Mouse (Mus musculus): ENCODE measurements around the gene Glyr1. TPM values are rescaled to one million over a fixed set of nuclear protein-coding genes. Genes with fewer than 3 reads are reported as not detected.

The Glyr1 gene
- polyA plus RNA-seq, 1 experiment, result 47.6 TPM

GRCm38 (mm10) chr16:4997553-4997952 lies 52.1 kb downstream of the Glyr1 start, which contains the start of gene Sept12:
Sept12 (minus strand) TSS chr16:4997852.
- no peak for TF ChIP-seq FOSL1 (IDR thresholded peaks at IDR 0.05; ENCODE audit: insufficient read depth, low read length, poor library complexity, severe bottlenecking)
- no peak for TF ChIP-seq CTCF (IDR thresholded peaks at IDR 0.05; ENCODE audit: control insufficient read depth, insufficient read depth, insufficient read length)
- no peak for TF ChIP-seq MAX (IDR thresholded peaks at IDR 0.05)
- no peak for TF ChIP-seq MYOG (IDR thresholded peaks at IDR 0.05; ENCODE audit: control insufficient read depth, extremely low read depth, insufficient read length)
- no peak for TF ChIP-seq CEBPB (IDR thresholded peaks at IDR 0.05; ENCODE audit: low read depth)
- TF ChIP-seq USF1 (IDR thresholded peaks at IDR 0.05; ENCODE audit: low read depth), result no peak
- no peak for TF ChIP-seq MYOD1 (IDR thresholded peaks at IDR 0.05; ENCODE audit: control insufficient read depth, insufficient read length, low read depth)
- Histone ChIP-seq H3ac (ENCODE audit: control insufficient read depth, insufficient read length, low read depth) (no peak within 1 kb of the TSS), H3K4me3 (ENCODE audit: insufficient read depth, poor library complexity, severe bottlenecking) (no peak within 1 kb of the TSS), H3K36me3 (ENCODE audit: control insufficient read depth, insufficient read depth) (no peaks in the 10 kb centered on the region), H3K79me3 (ENCODE audit: low read depth) (no peaks in the 10 kb centered on the region), H3K79me2 (ENCODE audit: control insufficient read depth, insufficient read depth) (no peaks in the 10 kb centered on the region), H3K27me3 (ENCODE audit: control insufficient read depth, insufficient read depth, insufficient read length) (peaks cover 7% of the 10 kb centered on the region)

- Histone ChIP-seq H3K36me3 (ENCODE audit: control insufficient read depth, insufficient read depth) (no peaks in the 10 kb centered on the region), H3K4me3 (ENCODE audit: insufficient read depth, poor library complexity, severe bottlenecking) (no peak overlapping the region), H3K27me3 (ENCODE audit: control insufficient read depth, insufficient read depth, insufficient read length) (peaks cover 13% of the 10 kb centered on the region), H3K79me2 (ENCODE audit: control insufficient read depth, insufficient read depth) (no peaks in the 10 kb centered on the region), H3K79me3 (ENCODE audit: low read depth) (no peaks in the 10 kb centered on the region), H3ac (ENCODE audit: control insufficient read depth, insufficient read length, low read depth) (no peak overlapping the region)
- TF ChIP-seq FOSL1 (IDR thresholded peaks at IDR 0.05; ENCODE audit: insufficient read depth, low read length, poor library complexity, severe bottlenecking) (no peak), CEBPB (IDR thresholded peaks at IDR 0.05; ENCODE audit: low read depth) (no peak)
Observed at GRCm38 (mm10) chr16:4993276-4993675, 56.4 kb downstream of the Glyr1 start.

DNA sequence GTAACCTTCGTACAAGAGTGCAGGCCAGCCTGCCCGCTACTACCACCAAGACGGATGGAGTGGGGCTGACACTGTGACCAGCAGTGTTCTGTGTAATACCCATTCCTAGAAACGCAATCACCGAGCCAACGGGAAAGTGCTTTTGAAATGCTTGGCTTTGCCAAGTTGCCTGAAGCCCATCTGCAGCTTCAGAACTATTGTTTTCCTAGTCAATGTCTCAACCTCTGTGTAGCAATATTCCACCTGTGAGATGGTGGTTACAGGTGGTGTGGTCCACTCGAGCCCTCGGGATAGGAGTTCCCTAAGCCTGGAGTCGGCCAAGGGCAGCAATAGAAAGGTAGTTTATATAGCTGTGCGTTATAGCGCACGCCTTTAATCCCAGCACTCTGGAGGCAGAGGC lies 64.9 kb downstream of the Glyr1 start:
- no peak overlapping the region for H3ac ChIP-seq (ENCODE audit: control insufficient read depth, insufficient read length, low read depth)
- H3K27me3 ChIP-seq (ENCODE audit: control insufficient read depth, insufficient read depth, insufficient read length), result peaks cover 15% of the 10 kb centered on the region
- no peaks in the 10 kb centered on the region for H3K79me2 ChIP-seq (ENCODE audit: control insufficient read depth, insufficient read depth)
- H3K36me3 ChIP-seq (ENCODE audit: control insufficient read depth, insufficient read depth), result no peaks in the 10 kb centered on the region
- no peaks in the 10 kb centered on the region for H3K79me3 ChIP-seq (ENCODE audit: low read depth)
- H3K4me3 ChIP-seq (ENCODE audit: insufficient read depth, poor library complexity, severe bottlenecking), result no peak overlapping the region
- TF ChIP-seq MAX (IDR thresholded peaks at IDR 0.05) (no peak), CTCF (IDR thresholded peaks at IDR 0.05; ENCODE audit: control insufficient read depth, insufficient read depth, insufficient read length) (no peak), MYOG (IDR thresholded peaks at IDR 0.05; ENCODE audit: control insufficient read depth, extremely low read depth, insufficient read length) (no peak), FOSL1 (IDR thresholded peaks at IDR 0.05; ENCODE audit: insufficient read depth, low read length, poor library complexity, severe bottlenecking) (no peak), CEBPB (IDR thresholded peaks at IDR 0.05; ENCODE audit: low read depth) (no peak), MYOD1 (IDR thresholded peaks at IDR 0.05; ENCODE audit: control insufficient read depth, insufficient read length, low read depth) (no peak), USF1 (IDR thresholded peaks at IDR 0.05; ENCODE audit: low read depth) (no peak)

DNA sequence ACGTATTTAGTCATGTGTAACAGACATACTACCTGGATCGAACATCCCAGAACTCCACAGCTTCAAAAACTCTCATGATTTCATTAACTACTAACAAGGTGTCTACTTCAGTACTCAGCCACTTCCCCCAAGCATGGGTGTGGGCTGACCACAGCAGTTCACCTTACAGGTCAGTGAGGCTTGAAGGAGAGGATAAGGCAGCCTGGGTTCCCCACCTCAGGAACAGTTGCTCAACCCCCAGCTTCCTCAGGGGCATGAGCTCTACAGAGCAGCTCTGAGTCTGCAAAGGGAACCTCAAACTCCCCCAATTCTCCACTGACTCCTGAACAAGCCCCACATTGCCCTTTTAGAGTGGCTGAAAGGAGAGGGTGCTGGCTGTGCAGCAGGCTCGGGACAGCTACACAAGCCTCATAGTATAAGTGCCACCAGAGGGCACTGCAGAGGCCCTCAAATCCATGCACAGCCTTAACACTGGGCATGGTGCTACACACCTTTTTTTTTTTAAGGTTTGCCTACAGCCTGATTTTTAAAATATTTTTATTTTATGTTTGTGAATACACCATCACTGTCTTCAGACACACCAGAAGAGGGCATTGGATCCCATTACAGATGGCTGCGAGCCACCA lies 69.8 kb downstream of the Glyr1 start:
- H3K27me3 ChIP-seq (ENCODE audit: control insufficient read depth, insufficient read depth, insufficient read length), result peaks cover 15% of the 10 kb centered on the region
- no peak overlapping the region for H3K4me3 ChIP-seq (ENCODE audit: insufficient read depth, poor library complexity, severe bottlenecking)
- H3K36me3 ChIP-seq (ENCODE audit: control insufficient read depth, insufficient read depth), result no peaks in the 10 kb centered on the region
- no peak overlapping the region for H3ac ChIP-seq (ENCODE audit: control insufficient read depth, insufficient read length, low read depth)
- no peak for TF ChIP-seq CEBPB (IDR thresholded peaks at IDR 0.05; ENCODE audit: low read depth)
- TF ChIP-seq MYOG (IDR thresholded peaks at IDR 0.05; ENCODE audit: control insufficient read depth, extremely low read depth, insufficient read length), result no peak
- TF ChIP-seq CTCF (IDR thresholded peaks at IDR 0.05; ENCODE audit: control insufficient read depth, insufficient read depth, insufficient read length), result no peak
- TF ChIP-seq USF1 (IDR thresholded peaks at IDR 0.05; ENCODE audit: low read depth), result no peak
- H3K79me3 ChIP-seq (ENCODE audit: low read depth), result no peaks in the 10 kb centered on the region
- no peaks in the 10 kb centered on the region for H3K79me2 ChIP-seq (ENCODE audit: control insufficient read depth, insufficient read depth)

GRCm38 (mm10) chr16:4978275-4979051 lies 71.2 kb downstream of the Glyr1 start:
- Histone ChIP-seq H3K79me2 (ENCODE audit: control insufficient read depth, insufficient read depth) (no peaks in the 10 kb centered on the region), H3K36me3 (ENCODE audit: control insufficient read depth, insufficient read depth) (no peaks in the 10 kb centered on the region), H3K27me3 (ENCODE audit: control insufficient read depth, insufficient read depth, insufficient read length) (peaks cover 20% of the 10 kb centered on the region), H3K4me3 (ENCODE audit: insufficient read depth, poor library complexity, severe bottlenecking) (no peak overlapping the region), H3ac (ENCODE audit: control insufficient read depth, insufficient read length, low read depth) (no peak overlapping the region), H3K79me3 (ENCODE audit: low read depth) (no peaks in the 10 kb centered on the region)
- TF ChIP-seq CTCF (IDR thresholded peaks at IDR 0.05; ENCODE audit: control insufficient read depth, insufficient read depth, insufficient read length) (no peak), CEBPB (IDR thresholded peaks at IDR 0.05; ENCODE audit: low read depth) (no peak), USF1 (IDR thresholded peaks at IDR 0.05; ENCODE audit: low read depth) (no peak), MYOG (IDR thresholded peaks at IDR 0.05; ENCODE audit: control insufficient read depth, extremely low read depth, insufficient read length) (no peak), FOSL1 (IDR thresholded peaks at IDR 0.05; ENCODE audit: insufficient read depth, low read length, poor library complexity, severe bottlenecking) (no peak), MAX (IDR thresholded peaks at IDR 0.05) (no peak), MYOD1 (IDR thresholded peaks at IDR 0.05; ENCODE audit: control insufficient read depth, insufficient read length, low read depth) (no peak)
